ENCODE assay signal across 8 mouse cellular contexts in the genomic region with DNA sequence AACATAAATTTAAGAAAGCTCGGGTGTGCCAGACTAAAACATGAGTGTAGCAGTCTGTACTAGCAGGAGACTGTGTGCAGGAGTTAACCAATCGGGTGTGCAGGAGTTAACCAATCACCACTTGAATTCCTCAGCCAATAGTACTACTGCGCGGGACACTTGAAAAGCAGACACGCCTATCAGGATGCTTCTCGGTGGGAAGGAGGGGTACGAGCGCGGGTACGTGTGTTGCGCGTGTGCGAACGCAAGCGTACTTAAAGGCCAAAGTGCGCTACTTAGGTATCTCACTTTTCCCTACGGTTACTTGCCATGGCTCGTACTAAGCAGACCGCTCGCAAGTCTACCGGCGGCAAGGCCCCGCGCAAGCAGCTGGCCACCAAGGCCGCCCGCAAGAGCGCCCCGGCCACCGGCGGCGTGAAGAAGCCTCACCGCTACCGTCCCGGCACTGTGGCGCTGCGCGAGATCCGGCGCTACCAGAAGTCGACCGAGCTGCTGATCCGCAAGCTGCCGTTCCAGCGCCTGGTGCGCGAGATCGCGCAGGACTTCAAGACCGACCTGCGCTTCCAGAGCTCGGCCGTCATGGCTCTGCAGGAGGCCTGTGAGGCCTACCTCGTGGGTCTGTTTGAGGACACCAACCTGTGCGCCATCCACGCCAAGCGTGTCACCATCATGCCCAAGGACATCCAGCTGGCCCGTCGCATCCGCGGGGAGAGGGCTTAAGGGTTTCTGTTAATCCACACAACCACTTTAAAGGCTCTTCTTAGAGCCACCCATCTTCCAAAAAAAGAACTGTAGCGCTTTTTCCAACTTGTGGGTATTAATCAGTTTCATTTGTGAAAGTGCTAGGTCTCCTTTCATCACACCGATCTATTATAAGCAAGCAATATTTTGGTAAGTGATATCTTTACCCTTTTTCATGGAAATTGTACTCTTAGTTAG. TPM values are rescaled to one million over a fixed set of nuclear protein-coding genes. Genes with fewer than 3 reads are reported as not detected.
DNase-seq lines count a peak whose midpoint lies in the region; ATAC-seq and TF ChIP-seq lines count a peak whose summit lies in the region.
"Not testable (repeated sequence)": the region's sequence is repeated elsewhere in the genome, so short reads cannot be mapped to it uniquely, and the experiment has no call there.

A gene (plus strand): TSS at position 286 of the 939 bp plus-strand sequence.

- peak; percentile 98 for TF ChIP-seq POLR2A in bone marrow, adult 2 months (IDR thresholded peaks at IDR 0.05; ENCODE audit: borderline replicate concordance, control insufficient read depth, low read depth, low read length)

- under 1% methylated on average over 46 of the region's 62 CpGs for WGBS in bone marrow, adult 2 months
- under 1% methylated on average over 47 of the region's 62 CpGs for WGBS in embryonic facial prominence, embryonic 15.5 days
- 1% methylated on average over 55 of the region's 62 CpGs for WGBS in limb, embryonic 13.5 days
- under 1% methylated on average over 50 of the region's 62 CpGs for WGBS in midbrain, embryonic 15.5 days

- H3K27me3 ChIP-seq in embryonic facial prominence, embryonic 15.5 days; limb, embryonic 13.5 days; midbrain, embryonic 15.5 days (replicated peaks): not testable (repeated sequence)

- not testable (repeated sequence) for H3K36me3 ChIP-seq in embryonic facial prominence, embryonic 15.5 days; limb, embryonic 13.5 days; midbrain, embryonic 15.5 days (replicated peaks)

- peak within 1 kb of the TSS; percentile 35 for H3K9ac ChIP-seq in embryonic facial prominence, embryonic 15.5 days
- H3K9ac ChIP-seq in limb, embryonic 13.5 days: peak within 1 kb of the TSS; percentile 72
- H3K9ac ChIP-seq in midbrain, embryonic 15.5 days: peak within 1 kb of the TSS; percentile 12; the same call in 1 of the 2 replicates

- not testable (repeated sequence) for TF ChIP-seq CTCF in bone marrow, adult 2 months (IDR thresholded peaks at IDR 0.05; ENCODE audit: control insufficient read depth, insufficient read depth, low read length)

- ATAC-seq in embryonic facial prominence, embryonic 15.5 days (ENCODE audit: insufficient number of reproducible peaks, low FRiP score, low TSS enrichment, low read depth): peak; percentile 90
- ATAC-seq in limb, embryonic 13.5 days (ENCODE audit: low FRiP score, low read depth): peak; percentile 94
- peak; percentile 89 for ATAC-seq in midbrain, embryonic 15.5 days (replicated peaks)

- peak within 1 kb of the TSS; percentile 72 for H3K4me2 ChIP-seq in embryonic facial prominence, embryonic 15.5 days (replicated peaks)
- peak within 1 kb of the TSS; percentile 65 for H3K4me2 ChIP-seq in limb, embryonic 13.5 days (replicated peaks)
- peak within 1 kb of the TSS; percentile 85 for H3K4me2 ChIP-seq in midbrain, embryonic 15.5 days

- peak; percentile 100 for DNase-seq in 416B (ENCODE audit: low read depth)
- peak; percentile 87 for DNase-seq in heart, adult 8-10 months (ENCODE audit: low spot score)
- DNase-seq in kidney, adult 9 months: peak; percentile 82
- DNase-seq in spleen, postnatal 10 days (ENCODE audit: low spot score in 2 of 2): peak; percentile 92

- H3K4me3 ChIP-seq in bone marrow, adult 2 months (replicated peaks; ENCODE audit: control insufficient read depth, low read depth, low read length): peak within 1 kb of the TSS; percentile 70
- H3K4me3 ChIP-seq in embryonic facial prominence, embryonic 15.5 days (replicated peaks): peak within 1 kb of the TSS; percentile 61
- peak within 1 kb of the TSS; percentile 55 for H3K4me3 ChIP-seq in limb, embryonic 13.5 days
- peak within 1 kb of the TSS; percentile 54 for H3K4me3 ChIP-seq in midbrain, embryonic 15.5 days

- H3K27ac ChIP-seq in bone marrow, adult 2 months (ENCODE audit: control insufficient read depth, insufficient read depth, low read depth, low read length, poor library complexity): peak within 1 kb of the TSS; percentile 94
- H3K27ac ChIP-seq in embryonic facial prominence, embryonic 15.5 days (replicated peaks): peak within 1 kb of the TSS; percentile 92
- H3K27ac ChIP-seq in limb, embryonic 13.5 days: peak within 1 kb of the TSS; percentile 97
- peak within 1 kb of the TSS; percentile 48; the same call in 1 of the 2 replicates for H3K27ac ChIP-seq in midbrain, embryonic 15.5 days

- H3K4me1 ChIP-seq in bone marrow, adult 2 months (ENCODE audit: control insufficient read depth, insufficient read depth, low read length): not testable (repeated sequence)
- H3K4me1 ChIP-seq in embryonic facial prominence, embryonic 15.5 days: peaks cover 29% of the 10 kb centered on the region
- H3K4me1 ChIP-seq in limb, embryonic 13.5 days: peaks cover 42% of the 10 kb centered on the region
- H3K4me1 ChIP-seq in midbrain, embryonic 15.5 days: peaks cover 31% of the 10 kb centered on the region

- H3K9me3 ChIP-seq in embryonic facial prominence, embryonic 15.5 days (replicated peaks); limb, embryonic 13.5 days; midbrain, embryonic 15.5 days: not testable (repeated sequence)

RNA-seq across cellular contexts. Expression of the gene that starts here (rescaled TPM):
- polyA plus RNA-seq in bone marrow, adult 2 months (2011; ENCODE audit: insufficient read depth, insufficient read length, low replicate concordance, missing spikeins): 16.1 and 17.7 TPM in 2 replicates
- polyA plus RNA-seq in embryonic facial prominence, embryonic 15.5 days (2015; fragmentation: Nextera tagmentation; extraction: Ambion mirVana): 3.2 and 5.3 TPM in 2 replicates
- total RNA-seq in heart, adult 8-10 months (2022): 1 to 10 TPM; 3.4 to 5.0 (median 3.8) TPM
- 9.8 and 10.9 TPM in 2 replicates for polyA plus RNA-seq in limb, embryonic 13.5 days (2015; fragmentation: Nextera tagmentation; extraction: Ambion mirVana)
- 2.2 TPM in 1 of 2 replicates, not detected in the other for polyA plus RNA-seq in midbrain, embryonic 15.5 days (2015; fragmentation: Nextera tagmentation; extraction: Ambion mirVana)

Comparison
In these comparisons a context has a peak if more than half of its experiments do, and no peak if none do; other contexts are left out.
1. Peak in every context shown above with its lines: DNase-seq, ATAC-seq, H3K4me3 ChIP-seq and H3K27ac ChIP-seq.
2. H3K9ac ChIP-seq: peak in every context shown above with its lines; median percentile 72 in limb, embryonic 13.5 days; 35 in embryonic facial prominence, embryonic 15.5 days; 12 in midbrain, embryonic 15.5 days.